Mouse (Mus musculus): ENCODE data around the gene Mrps5. TPM values are rescaled to one million over a fixed set of nuclear protein-coding genes. Genes with fewer than 3 reads are reported as not detected.

Mrps5 gene
- polyA plus RNA-seq, 1 experiment from 2014 or later: 81.5 TPM

- 8% methylated on average over 9 of the region's 9 CpGs for WGBS (ENCODE audit: insufficient replicate concordance)
- H3K9me3 ChIP-seq (ENCODE audit: low read length): no peaks in the 10 kb centered on the region
- peaks cover 45% of the 10 kb centered on the region for H3K27me3 ChIP-seq (ENCODE audit: insufficient read depth, low read length)
- no peaks in the 10 kb centered on the region for H3K36me3 ChIP-seq (replicated peaks; ENCODE audit: insufficient read depth, low read length)
- ATAC-seq (no peak), DNase-seq (no peak)
- H3K27ac ChIP-seq (ENCODE audit: low read depth): no peak overlapping the region
- peaks cover 5% of the 10 kb centered on the region; the same call in 1 of the 2 replicates for H3K4me1 ChIP-seq (ENCODE audit: insufficient read depth)
- no peak overlapping the region for H3K9ac ChIP-seq (replicated peaks)
- H3K4me2 ChIP-seq (ENCODE audit: low read depth, low read length): no peak overlapping the region
- no peak overlapping the region for H3K4me3 ChIP-seq (ENCODE audit: low read depth, low read length)
- TF ChIP-seq EP300 (IDR thresholded peaks at IDR 0.05; ENCODE audit: low read depth): no peak
- no peak for TF ChIP-seq CTCF (IDR thresholded peaks at IDR 0.05; ENCODE audit: low read depth)
These were observed 68.4 kb downstream of the Mrps5 start for GRCm38 (mm10) chr2:127655419-127655818.

DNA sequence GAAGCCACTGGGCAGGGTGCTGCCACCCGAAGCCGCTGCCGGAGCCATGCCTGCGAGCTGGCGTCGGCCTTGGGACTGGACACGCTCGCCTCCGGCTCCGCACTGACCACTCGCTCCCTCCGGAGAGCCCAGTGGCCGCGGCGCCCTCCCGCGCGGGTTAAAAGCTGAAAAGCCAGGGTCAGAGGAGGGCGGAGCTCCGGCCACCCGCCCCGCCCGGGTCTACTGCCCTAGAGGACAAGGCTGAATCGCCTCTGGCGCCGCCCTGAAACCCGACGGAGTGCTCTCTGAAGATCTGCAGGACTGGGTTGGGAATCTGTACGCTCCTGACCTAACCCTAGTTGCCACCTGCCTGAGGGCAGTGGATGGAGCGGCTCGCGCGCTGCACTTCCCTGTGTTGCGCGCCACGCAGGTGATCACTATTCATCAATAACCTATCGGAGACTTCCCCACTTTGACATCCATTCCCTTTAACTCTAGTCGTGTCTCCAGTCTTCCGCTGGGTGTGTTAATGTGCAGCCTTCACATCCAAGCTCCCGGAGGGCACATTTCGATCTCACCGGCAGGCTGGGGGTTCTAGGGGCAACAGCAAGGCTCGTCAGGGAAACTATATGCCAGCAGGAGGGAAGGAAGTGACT, 69.2 kb downstream of the Mrps5 start, which contains the start of gene Mal:
Gene Mal, minus strand, starts transcription at position 610 of the 635 bp plus-strand sequence.
- no peaks in the 10 kb centered on the region for H3K36me3 ChIP-seq (replicated peaks; ENCODE audit: insufficient read depth, low read length)
- peak within 1 kb of the TSS; percentile 32 for H3K4me3 ChIP-seq (ENCODE audit: low read depth, low read length)
- TF ChIP-seq CTCF (IDR thresholded peaks at IDR 0.05; ENCODE audit: low read depth) (no peak), EP300 (IDR thresholded peaks at IDR 0.05; ENCODE audit: low read depth) (no peak)
- H3K9me3 ChIP-seq (ENCODE audit: low read length): no peaks in the 10 kb centered on the region
- H3K27ac ChIP-seq (ENCODE audit: low read depth): no peak within 1 kb of the TSS
- WGBS (ENCODE audit: insufficient replicate concordance): 1% methylated on average over 43 of the region's 43 CpGs
- ATAC-seq: peak; percentile 47; the same call in 1 of the 2 replicates
- H3K9ac ChIP-seq (replicated peaks): no peak within 1 kb of the TSS
- H3K4me2 ChIP-seq (ENCODE audit: low read depth, low read length): peak within 1 kb of the TSS; percentile 63
- peaks cover 45% of the 10 kb centered on the region for H3K27me3 ChIP-seq (ENCODE audit: insufficient read depth, low read length)
- peak; percentile 37 for DNase-seq
- H3K4me1 ChIP-seq (ENCODE audit: insufficient read depth): peaks cover 5% of the 10 kb centered on the region; the same call in 1 of the 2 replicates

Other genes starting within 250 kb of the Mrps5 start
- not detected in 2 replicates for gene Astl, start 248.6 kb upstream of the Mrps5 start, polyA plus RNA-seq (2015; fragmentation: Nextera tagmentation; extraction: Ambion mirVana)
- 4.7 and 4.8 TPM in 2 replicates for gene Adra2b, start 224.0 kb upstream of the Mrps5 start, polyA plus RNA-seq (2015; fragmentation: Nextera tagmentation; extraction: Ambion mirVana)
- gene Gpat2, start 162.0 kb upstream of the Mrps5 start, polyA plus RNA-seq (2015; fragmentation: Nextera tagmentation; extraction: Ambion mirVana): 0.46 and 0.51 TPM in 2 replicates
- gene Fahd2a, start 142.7 kb upstream of the Mrps5 start, polyA plus RNA-seq (2015; fragmentation: Nextera tagmentation; extraction: Ambion mirVana): 14.7 and 16.9 TPM in 2 replicates
- 0.23 and 0.43 TPM in 2 replicates for gene Kcnip3, start 65.1 kb upstream of the Mrps5 start, polyA plus RNA-seq (2015; fragmentation: Nextera tagmentation; extraction: Ambion mirVana)
- gene Prom2, start 45.8 kb upstream of the Mrps5 start, polyA plus RNA-seq (2015; fragmentation: Nextera tagmentation; extraction: Ambion mirVana): not detected in 2 replicates
- gene Zfp661, start 128 bp upstream of the Mrps5 start, polyA plus RNA-seq (2015; fragmentation: Nextera tagmentation; extraction: Ambion mirVana): 1.2 and 1.7 TPM in 2 replicates
- gene Mal, start 69.5 kb downstream of the Mrps5 start, polyA plus RNA-seq (2015; fragmentation: Nextera tagmentation; extraction: Ambion mirVana): 0.23 and 0.24 TPM in 2 replicates
- 0.05 and 0.08 TPM in 2 replicates for gene Mall, start 142.7 kb downstream of the Mrps5 start, polyA plus RNA-seq (2015; fragmentation: Nextera tagmentation; extraction: Ambion mirVana)
- gene Nphp1, start 201.7 kb downstream of the Mrps5 start, polyA plus RNA-seq (2015; fragmentation: Nextera tagmentation; extraction: Ambion mirVana): 3.9 and 4.4 TPM in 2 replicates
- 22.8 and 25.7 TPM in 2 replicates for gene Mtln, start 205.3 kb downstream of the Mrps5 start, polyA plus RNA-seq (2015; fragmentation: Nextera tagmentation; extraction: Ambion mirVana)
- 7.8 and 9.5 TPM in 2 replicates for gene Bub1, start 244.6 kb downstream of the Mrps5 start, polyA plus RNA-seq (2015; fragmentation: Nextera tagmentation; extraction: Ambion mirVana)

Measured in liver, postnatal 0 days (tissue).